Mouse (Mus musculus) spleen, postnatal 36 days (tissue): Measurements from ENCODE around the gene Hoxd11.
A peak's percentile ranks its signal among the peaks of the same experiment; 100 is the strongest.

ENCODE experiments used
- DNase-seq, 2 experiments: peaks; one replicate each; pipeline ENCODE4 v3.0.0; 2022; ENCODE audit warnings: low spot score in 2 of 2, mixed read lengths in 1 of 2

Hoxd11 gene

GRCm38 (mm10) chr2:74694066-74694465 lies 14.7 kb downstream of the Hoxd11 start:
- DNase-seq, result no peak

- no peak for DNase-seq
These were observed 16.0 kb downstream of the Hoxd11 start for GRCm38 (mm10) chr2:74695383-74695782.

- no peak for DNase-seq
These were observed 16.6 kb downstream of the Hoxd11 start for GRCm38 (mm10) chr2:74695813-74696430.

GRCm38 (mm10) chr2:74696442-74697335 lies 17.3 kb downstream of the Hoxd11 start:
- DNase-seq, result no peak

GRCm38 (mm10) chr2:74697567-74698121 lies 18.3 kb downstream of the Hoxd11 start, which contains the start of gene Hoxd9:
Gene Hoxd9, plus strand, starts transcription at chr2:74697727.
- no peak for DNase-seq

GRCm38 (mm10) chr2:74698201-74699052 lies 19.1 kb downstream of the Hoxd11 start:
- DNase-seq, result no peak

- no peak for DNase-seq
These were observed 19.7 kb downstream of the Hoxd11 start for GRCm38 (mm10) chr2:74699053-74699430.

GRCm38 (mm10) chr2:74699664-74700545 lies 20.5 kb downstream of the Hoxd11 start:
- no peak for DNase-seq

- DNase-seq, result no peak
These were observed 21.3 kb downstream of the Hoxd11 start for GRCm38 (mm10) chr2:74700546-74701112.

- peak in 1 of 2 experiments; percentile 9 for DNase-seq
These were observed 22.8 kb downstream of the Hoxd11 start for GRCm38 (mm10) chr2:74701949-74702819.

GRCm38 (mm10) chr2:74702820-74703219 lies 23.5 kb downstream of the Hoxd11 start:
- DNase-seq, result no peak

- no peak for DNase-seq
These were observed 24.0 kb downstream of the Hoxd11 start for GRCm38 (mm10) chr2:74703317-74703716.

GRCm38 (mm10) chr2:74703720-74704392 lies 24.5 kb downstream of the Hoxd11 start:
- no peak for DNase-seq

GRCm38 (mm10) chr2:74704393-74704998 lies 25.1 kb downstream of the Hoxd11 start, which contains the start of gene Hoxd8:
Gene Hoxd8, plus strand, starts transcription at chr2:74704615.
- DNase-seq, result no peak

- DNase-seq, result no peak
These were observed 25.7 kb downstream of the Hoxd11 start for GRCm38 (mm10) chr2:74704999-74705466.

- DNase-seq, result no peak
These were observed 26.2 kb downstream of the Hoxd11 start for GRCm38 (mm10) chr2:74705467-74706089.

- no peak for DNase-seq
These were observed 27.1 kb downstream of the Hoxd11 start for GRCm38 (mm10) chr2:74706393-74706960.
